20 mouse cellular contexts compared by ENCODE assay signal in the genomic region with DNA sequence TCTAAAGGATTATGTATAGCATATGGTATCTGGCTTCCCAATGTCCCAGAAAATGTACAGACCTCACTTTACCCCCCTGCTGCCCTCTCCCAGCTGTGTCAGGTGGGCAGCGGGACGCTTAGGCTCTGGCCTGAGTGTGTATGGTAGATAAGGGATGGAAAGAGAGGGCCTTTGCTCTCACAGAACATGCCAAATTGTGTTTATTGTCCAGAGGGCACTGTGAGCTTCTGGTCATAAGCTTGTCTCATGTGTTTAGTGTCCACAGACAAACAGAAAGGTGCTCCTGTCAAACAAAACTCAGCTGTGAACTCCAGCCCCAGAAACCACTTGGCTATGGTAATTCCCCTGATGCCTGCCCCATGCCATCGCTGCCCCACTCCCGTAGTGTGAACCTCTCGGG.
"Had no signal": no experiment of that assay in that cellular context is flagged by ENCODE, and none has a peak within 500 bp of the region (broad histone marks: within the 10 kb centered on the region; RNA-seq: fewer than 3 reads in every experiment).

No protein-coding gene starts in this region.

- H3K27ac ChIP-seq: kidney, postnatal 0 days; limb, embryonic 10.5 days; limb, embryonic 13.5 days; liver, embryonic 13.5 days; midbrain, embryonic 15.5 days; neural tube, embryonic 13.5 days had no signal

- H3K4me3 ChIP-seq: layer of hippocampus, adult 2 months; limb, embryonic 10.5 days; limb, embryonic 13.5 days; liver, embryonic 13.5 days; midbrain, embryonic 15.5 days; myocyte; neural tube, embryonic 13.5 days had no signal

- ATAC-seq: intestine, postnatal 0 days; midbrain, embryonic 15.5 days had no signal

- H3K4me2 ChIP-seq: limb, embryonic 13.5 days; liver, embryonic 13.5 days; midbrain, embryonic 11.5 days; midbrain, embryonic 15.5 days; neural tube, embryonic 13.5 days had no signal

- H3K9ac ChIP-seq: limb, embryonic 13.5 days; liver, embryonic 13.5 days; midbrain, embryonic 15.5 days; neural tube, embryonic 13.5 days had no signal

- H3K4me1 ChIP-seq: limb, embryonic 10.5 days; limb, embryonic 13.5 days; midbrain, embryonic 15.5 days; neural tube, embryonic 13.5 days had no signal

- H3K9me3 ChIP-seq: limb, embryonic 10.5 days; limb, embryonic 13.5 days; liver, embryonic 13.5 days; midbrain, embryonic 15.5 days; neural tube, embryonic 13.5 days had no signal

- H3K27me3 ChIP-seq: limb, embryonic 13.5 days; liver, embryonic 13.5 days; midbrain, embryonic 15.5 days; neural tube, embryonic 13.5 days had no signal

- DNase-seq: kidney, adult 2 months; kidney, postnatal 25 days; layer of hippocampus, adult 9-11 months; liver, embryonic 13.5 days; lung, adult 2 months; lung, postnatal 14 days; lung, postnatal 4 days; retina, postnatal 1 day; thymus, adult 18-20 months; thymus, postnatal 14 days; thymus, postnatal 4 days had no signal
